Mouse (Mus musculus) spleen, postnatal 14 days (tissue): ENCODE results near the gene Fam20c.

Source experiments
- DNase-seq, 2 experiments: peaks; one replicate each; pipeline ENCODE4 v3.0.0; 2021 to 2022; ENCODE audit warnings: low spot score in 2 of 2

Fam20c gene

GRCm38 (mm10) chr5:138756311-138757085, 2.2 kb downstream of the Fam20c start:
- DNase-seq, result no peak

- no peak for DNase-seq
Observed at GRCm38 (mm10) chr5:138757135-138757534, 2.8 kb downstream of the Fam20c start.

GRCm38 (mm10) chr5:138757616-138758015, 3.3 kb downstream of the Fam20c start:
- DNase-seq, result no peak

- no peak for DNase-seq
Observed at GRCm38 (mm10) chr5:138758533-138758932, 4.2 kb downstream of the Fam20c start.

GRCm38 (mm10) chr5:138761836-138762334, 7.6 kb downstream of the Fam20c start:
- DNase-seq, result no peak

- no peak for DNase-seq
Observed at GRCm38 (mm10) chr5:138762361-138762760, 8.0 kb downstream of the Fam20c start.

- DNase-seq, result no peak
Observed at GRCm38 (mm10) chr5:138764601-138765000, 10.3 kb downstream of the Fam20c start.

- no peak for DNase-seq
Observed at GRCm38 (mm10) chr5:138767650-138768049, 13.3 kb downstream of the Fam20c start.

GRCm38 (mm10) chr5:138768704-138769103, 14.4 kb downstream of the Fam20c start:
- no peak for DNase-seq

GRCm38 (mm10) chr5:138769126-138769525, 14.8 kb downstream of the Fam20c start:
- DNase-seq, result no peak

- DNase-seq, result no peak
Observed at GRCm38 (mm10) chr5:138775096-138775495, 20.8 kb downstream of the Fam20c start.

GRCm38 (mm10) chr5:138776346-138776745, 22.0 kb downstream of the Fam20c start:
- no peak for DNase-seq

GRCm38 (mm10) chr5:138778731-138779463, 24.6 kb downstream of the Fam20c start:
- DNase-seq, result no peak

GRCm38 (mm10) chr5:138779655-138780054, 25.3 kb downstream of the Fam20c start:
- DNase-seq, result no peak

- DNase-seq, result no peak
Observed at GRCm38 (mm10) chr5:138782697-138783096, 28.4 kb downstream of the Fam20c start.

GRCm38 (mm10) chr5:138783181-138783580, 28.9 kb downstream of the Fam20c start:
- no peak for DNase-seq

- no peak for DNase-seq
Observed at GRCm38 (mm10) chr5:138785986-138786515, 31.7 kb downstream of the Fam20c start.

- no peak for DNase-seq
Observed at GRCm38 (mm10) chr5:138787648-138788047, 33.3 kb downstream of the Fam20c start.

GRCm38 (mm10) chr5:138788481-138789211, 34.3 kb downstream of the Fam20c start:
- DNase-seq, result no peak

- no peak for DNase-seq
Observed at GRCm38 (mm10) chr5:138790954-138791480, 36.7 kb downstream of the Fam20c start.

- DNase-seq, result no peak
Observed at GRCm38 (mm10) chr5:138801588-138802116, 47.3 kb downstream of the Fam20c start.
